Mouse (Mus musculus): Measurements from ENCODE around the gene 1700056E22Rik.

GRCm38 (mm10) chr1:184043391-184043790 is 9.3 kb upstream of the 1700056E22Rik start:
- TF ChIP-seq TAL1 (IDR thresholded peaks at IDR 0.05; ENCODE audit: low read length): no peak
- TF ChIP-seq GATA1 (IDR thresholded peaks at IDR 0.05; ENCODE audit: low read length): no peak

Data from erythroblast, embryonic 14.5 days (primary cell).